Mouse (Mus musculus) retina, embryonic 14.5 days (tissue): Measurements from ENCODE around the gene Ankrd9.

Experiments
- DNase-seq: peaks from one replicate; pipeline ENCODE4 v3.0.0-alpha.2; 2015; ENCODE audit warnings: low spot score

Ankrd9 gene

DNA sequence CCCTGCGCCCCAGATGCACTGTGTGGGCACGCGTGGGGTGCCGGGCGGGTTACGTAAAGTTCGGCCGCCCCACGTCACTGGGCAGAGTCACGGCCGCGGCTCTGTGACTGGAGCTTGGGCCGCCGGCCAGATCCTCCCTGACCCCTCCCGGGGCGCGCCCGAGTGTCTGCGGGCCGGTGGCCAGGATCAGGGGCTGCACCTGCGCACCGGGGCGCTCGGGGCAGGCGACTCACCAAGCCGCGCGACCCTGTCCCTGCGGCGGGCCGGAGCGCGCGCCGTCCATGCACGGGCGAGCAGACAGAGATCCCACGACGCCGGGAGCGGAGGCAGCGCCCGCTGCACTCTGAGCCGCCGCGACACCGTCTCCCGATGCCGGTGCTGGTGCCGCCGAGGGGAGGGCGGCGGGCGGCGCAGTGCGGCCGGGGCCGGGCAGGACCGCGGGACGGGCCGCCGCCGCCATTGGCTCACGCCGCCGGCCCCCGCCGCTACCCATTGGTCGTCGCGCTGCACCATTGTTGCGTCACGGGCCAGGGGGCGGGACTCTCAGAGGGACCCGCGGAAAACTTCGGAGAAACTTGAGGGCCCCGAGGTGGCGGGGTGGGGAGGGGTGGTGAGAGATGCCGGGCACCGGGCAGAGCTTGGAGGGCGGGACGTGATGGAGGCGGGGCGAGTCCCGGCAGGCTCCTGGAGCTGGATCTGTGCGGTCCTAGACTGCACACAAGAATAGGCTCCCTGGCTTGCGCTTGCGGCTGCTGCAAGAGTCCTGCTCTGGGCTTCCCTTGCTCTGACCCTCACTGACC is at the start of gene Ankrd9:
Ankrd9 (minus strand) TSS at position 434 of the 800 bp plus-strand sequence.
- DNase-seq = peak; percentile 95

GRCm38 (mm10) chr12:111021577-111021976 is 42.7 kb upstream of the Ankrd9 start:
- no peak for DNase-seq

- DNase-seq = no peak
Measured at GRCm38 (mm10) chr12:111021138-111021537, 42.3 kb upstream of the Ankrd9 start.

DNA sequence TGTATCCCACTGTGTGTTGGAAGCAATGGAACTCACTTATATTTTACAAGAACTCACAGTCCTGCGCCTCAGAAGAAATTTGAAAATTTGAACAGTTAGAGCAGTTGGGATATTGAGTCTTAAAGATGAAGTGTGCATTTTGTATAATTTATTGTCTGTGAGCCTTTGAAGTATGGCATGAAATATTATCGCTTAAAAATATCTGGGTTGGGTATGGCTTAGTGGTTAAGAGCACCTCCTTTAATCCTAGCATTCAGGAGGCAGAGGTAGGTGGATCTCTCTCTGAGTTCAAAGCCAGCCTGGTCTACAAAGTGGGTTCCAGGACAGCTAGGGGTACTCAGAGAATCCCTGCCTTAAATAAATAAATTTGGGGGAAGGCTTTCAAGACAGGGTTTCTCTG is 40.2 kb upstream of the Ankrd9 start:
- no peak for DNase-seq

DNA sequence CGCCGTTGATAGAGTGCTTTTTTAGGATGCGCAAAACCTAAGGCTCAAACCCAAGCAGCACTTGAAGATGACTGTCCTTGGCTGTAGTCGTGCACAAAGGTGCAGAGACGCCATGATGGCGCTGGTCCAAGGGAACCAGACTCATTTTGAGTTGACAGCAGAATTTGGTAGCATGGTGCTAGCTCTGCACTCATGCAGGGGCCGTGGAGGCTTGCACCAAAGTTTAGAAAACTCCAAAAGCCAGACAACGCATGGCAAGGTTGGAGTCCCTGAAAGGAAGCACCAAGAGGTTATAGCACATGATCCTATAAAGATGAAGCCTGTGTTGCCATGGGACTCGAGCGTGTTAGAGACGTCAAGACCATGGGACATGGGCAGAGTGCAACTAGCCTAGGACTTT is 39.2 kb upstream of the Ankrd9 start:
- DNase-seq = no peak

- no peak for DNase-seq
Measured at GRCm38 (mm10) chr12:111016807-111017206, 38.0 kb upstream of the Ankrd9 start.

DNA sequence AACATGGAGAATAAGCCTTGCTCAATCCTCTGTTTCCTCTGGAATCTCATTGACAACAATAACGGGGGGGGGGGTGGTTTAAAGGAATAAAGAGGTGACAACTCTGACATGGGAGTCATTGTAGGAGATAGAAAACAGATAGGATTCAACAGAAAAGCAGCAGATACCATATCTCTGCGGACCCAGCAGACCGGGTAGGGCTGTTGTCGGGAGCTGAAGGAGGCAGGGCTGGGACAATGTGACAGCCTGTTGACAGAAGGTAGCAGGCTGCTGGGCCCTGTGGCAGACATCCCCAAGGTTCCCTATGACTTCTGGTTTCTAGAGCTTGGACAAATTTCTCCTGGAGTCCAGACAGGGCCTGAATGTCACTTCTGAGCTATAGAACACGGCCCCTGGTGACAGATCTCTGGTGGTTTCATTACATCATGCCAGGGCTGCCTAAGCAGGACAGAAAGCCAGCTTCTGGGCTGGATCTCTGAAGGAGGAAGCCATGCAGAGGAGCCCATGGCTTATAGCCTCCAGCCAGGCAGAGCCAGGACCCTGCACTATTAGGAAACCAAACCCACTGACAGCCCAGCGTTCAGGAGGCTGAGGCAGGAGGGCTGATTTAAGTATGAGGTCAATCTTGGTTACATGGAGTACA is 30.9 kb upstream of the Ankrd9 start:
- DNase-seq = no peak

GRCm38 (mm10) chr12:111008500-111009490 is 30.0 kb upstream of the Ankrd9 start:
- no peak for DNase-seq

DNA sequence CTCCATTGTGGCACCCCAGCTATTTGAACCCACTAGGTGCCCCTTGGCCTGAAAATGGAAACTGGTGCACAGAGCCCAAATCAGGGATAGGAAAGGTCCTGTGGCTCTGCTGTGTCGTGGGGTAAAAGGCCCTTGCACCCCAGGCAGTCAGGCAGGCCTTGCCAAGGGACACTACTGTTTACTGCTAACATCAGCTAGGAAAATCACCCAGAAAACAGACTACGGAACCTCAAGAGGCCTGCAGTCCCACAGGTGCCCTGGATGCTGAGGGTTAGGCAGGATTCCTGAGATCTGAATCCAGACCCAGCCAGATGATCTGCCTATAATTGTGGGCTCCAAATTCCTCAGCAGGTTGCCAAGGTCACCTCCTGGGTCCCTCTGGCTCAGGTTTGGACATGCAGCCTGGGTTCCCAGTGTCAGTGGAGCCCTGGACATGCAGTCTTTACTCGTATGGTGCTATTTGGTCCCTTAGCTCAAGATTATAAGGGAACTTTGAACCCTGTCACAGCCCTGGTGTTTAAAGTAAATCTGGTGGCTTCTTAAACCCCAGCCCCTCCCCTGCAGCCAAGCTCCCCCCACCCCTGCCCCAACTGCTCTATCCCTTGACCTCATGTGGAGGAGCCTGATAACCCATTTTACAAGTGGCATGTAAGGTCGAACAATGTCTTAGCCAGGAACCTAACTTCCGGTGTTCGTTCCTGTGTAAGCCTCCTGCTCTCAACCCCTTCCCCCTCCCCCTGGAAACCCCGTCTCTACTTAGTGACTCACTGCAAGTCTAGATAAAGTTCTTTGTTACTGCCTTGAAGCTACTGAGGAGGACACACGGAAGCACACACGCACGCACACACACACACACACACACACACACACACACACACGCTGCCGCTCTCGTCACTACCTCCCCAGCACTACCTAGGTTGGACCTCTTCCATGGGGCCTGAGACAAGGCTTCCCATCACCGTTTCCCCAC is 28.6 kb upstream of the Ankrd9 start:
- no peak for DNase-seq

DNA sequence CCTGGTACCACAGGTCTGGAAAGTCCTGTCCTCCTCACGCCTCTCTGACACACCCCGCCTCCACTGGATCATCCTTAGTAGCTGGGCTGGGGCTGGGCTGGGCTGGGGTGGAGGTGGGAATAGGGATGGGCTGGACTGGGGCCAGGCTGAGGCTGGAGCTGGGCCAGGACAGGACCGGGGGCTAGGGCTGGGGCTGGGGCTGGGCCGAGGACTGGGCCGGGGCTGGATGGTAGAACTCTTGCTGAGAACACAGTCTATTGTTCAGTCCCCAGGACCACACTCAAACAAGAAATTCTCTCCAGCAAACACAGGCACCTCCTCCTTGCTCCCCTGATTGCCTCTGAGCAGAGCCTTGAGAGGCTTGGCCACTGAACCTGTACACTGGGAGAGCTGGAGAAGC is 27.5 kb upstream of the Ankrd9 start:
- DNase-seq = no peak

- no peak for DNase-seq
Measured at GRCm38 (mm10) chr12:111005803-111006202, 27.0 kb upstream of the Ankrd9 start.

- DNase-seq = no peak
Measured at GRCm38 (mm10) chr12:111004142-111004541, 25.3 kb upstream of the Ankrd9 start.

GRCm38 (mm10) chr12:111000956-111001355 is 22.1 kb upstream of the Ankrd9 start:
- no peak for DNase-seq

DNA sequence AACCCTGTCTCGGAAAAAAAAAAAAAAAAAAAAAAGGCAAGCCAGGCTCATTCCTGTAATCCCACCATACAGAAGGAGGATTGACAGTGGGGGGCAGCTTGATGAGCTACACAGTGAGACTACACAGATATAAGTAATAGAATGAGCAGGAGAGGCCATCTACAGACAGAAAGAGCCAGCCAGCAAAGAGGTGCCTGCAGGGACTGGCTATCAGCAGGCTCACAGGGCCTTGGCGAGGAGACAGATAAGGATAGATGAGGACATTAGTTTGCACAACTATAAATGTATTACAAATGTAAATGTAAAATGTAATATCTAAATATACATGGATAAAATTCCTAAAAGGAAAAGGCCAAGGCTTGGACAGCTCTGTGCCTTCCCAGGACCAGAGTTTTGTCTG is 21.0 kb upstream of the Ankrd9 start:
- no peak for DNase-seq

DNA sequence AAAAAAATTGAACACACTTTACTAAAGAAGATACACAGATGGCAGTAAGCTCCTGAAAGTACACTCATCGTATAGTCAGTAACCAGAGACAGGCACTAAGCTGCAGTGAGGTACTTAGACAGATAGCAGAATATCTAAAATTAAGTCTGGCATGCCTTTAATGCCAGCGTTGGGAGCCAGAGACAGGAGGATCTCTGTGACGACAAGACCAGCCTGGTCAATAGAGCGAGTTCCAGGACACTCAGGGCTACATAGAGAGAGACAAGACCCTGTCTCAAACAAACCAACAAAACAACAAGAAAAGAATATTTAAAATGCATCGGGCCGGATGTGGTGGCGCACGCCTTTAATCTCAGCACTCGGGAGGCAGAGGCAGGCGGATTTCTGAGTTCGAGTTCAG is 19.3 kb upstream of the Ankrd9 start:
- DNase-seq = no peak

DNA sequence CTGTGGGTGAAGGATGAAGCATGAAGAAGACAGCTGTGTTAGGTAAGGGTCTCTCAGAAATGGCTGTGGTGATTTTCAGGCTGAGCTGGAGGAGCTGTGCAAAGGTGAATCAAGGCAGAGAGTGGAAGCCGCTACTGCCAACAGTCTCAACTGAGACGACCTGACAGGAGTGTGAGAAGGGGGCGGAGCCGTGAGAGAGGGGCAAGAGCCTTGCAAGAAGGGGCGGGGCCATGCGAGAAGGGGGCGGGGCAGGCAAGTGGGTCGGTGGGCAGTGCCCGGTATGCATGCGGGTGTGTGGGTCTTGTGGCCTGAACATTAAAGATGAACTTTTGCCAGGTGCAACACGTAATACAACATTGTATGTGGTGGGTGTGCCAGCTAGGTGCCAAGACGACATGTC is 15.8 kb upstream of the Ankrd9 start:
- DNase-seq = no peak

- DNase-seq = no peak
Measured at GRCm38 (mm10) chr12:110993226-110993625, 14.4 kb upstream of the Ankrd9 start.

DNA sequence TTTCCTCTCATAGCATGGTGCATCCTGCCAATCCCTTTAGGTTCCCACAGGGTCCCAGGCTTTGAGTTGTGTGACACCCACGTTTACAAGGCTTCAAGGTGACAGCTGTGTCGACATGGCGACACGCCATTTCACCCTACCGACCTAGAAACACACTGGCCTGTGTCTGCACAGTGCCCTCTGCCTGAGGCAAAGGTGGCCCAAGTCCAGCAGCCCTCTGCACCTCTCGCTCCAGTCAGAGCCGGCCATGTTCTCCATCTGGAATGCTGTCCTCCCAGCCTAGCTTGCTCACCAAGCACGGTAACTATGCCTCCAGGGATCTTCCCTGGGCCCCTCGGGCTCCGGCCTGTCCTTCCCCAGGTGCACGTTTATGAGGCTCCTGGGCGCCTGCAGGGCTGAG is 13.9 kb upstream of the Ankrd9 start:
- DNase-seq = no peak

DNA sequence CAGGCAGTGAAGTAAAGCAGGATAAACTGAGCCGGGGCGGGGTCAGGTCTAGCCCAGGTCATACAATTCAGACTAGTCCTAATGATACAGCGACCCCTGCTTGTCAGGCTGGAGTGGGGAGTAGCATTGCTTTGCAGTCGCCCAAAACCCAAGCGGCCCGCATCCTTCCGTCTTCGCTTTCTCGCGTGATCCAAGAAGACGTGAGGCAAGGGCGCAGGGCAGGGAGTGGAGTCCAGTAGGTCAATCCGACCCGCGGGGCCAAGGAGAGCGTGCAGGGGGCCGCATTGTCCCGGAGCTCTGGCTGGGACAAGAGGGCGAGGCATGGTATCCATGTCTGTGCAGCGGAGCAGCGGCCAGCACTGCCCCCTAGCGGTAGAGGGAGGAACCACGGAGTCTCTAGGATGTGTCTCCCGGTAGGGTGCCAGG is 13.3 kb upstream of the Ankrd9 start:
- DNase-seq = peak; percentile 95

GRCm38 (mm10) chr12:110991361-110992127 is 12.7 kb upstream of the Ankrd9 start:
- DNase-seq = peak; percentile 89
